Mouse (Mus musculus) hindbrain, embryonic 13.5 days (tissue): ENCODE results near the gene Zfp536. TPM values are rescaled to one million over a fixed set of nuclear protein-coding genes. Genes with fewer than 3 reads are reported as not detected.
"Not testable (repeated sequence)": the region's sequence is repeated elsewhere in the genome, so short reads cannot be mapped to it uniquely, and the experiment has no call there.

Experiments
- ATAC-seq: fragments of 200-750 bp; cut with Nextera tagmentation; 2 replicates; pipeline ENCODE4 v1.8.0; 2017; ENCODE audit warnings: moderate TSS enrichment; ENCODE audit not compliant: low FRiP score
- H3K27ac ChIP-seq: fragments of 300-500 bp; sonication (generic); 2 replicates; pipeline ENCODE4 v1.5.1; 2015; ENCODE audit warnings: inconsistent platforms, mild to moderate bottlenecking, moderate library complexity
- H3K27me3 ChIP-seq: fragments of 300-500 bp; sonication (generic); 2 replicates; pipeline ENCODE4 v1.6.1; 2015; ENCODE audit warnings: mild to moderate bottlenecking, inconsistent platforms
- H3K36me3 ChIP-seq: fragments of 300-500 bp; sonication (generic); 2 replicates; pipeline ENCODE4 v1.6.1; 2015; ENCODE audit warnings: mild to moderate bottlenecking, inconsistent platforms
- H3K4me1 ChIP-seq: fragments of 300-500 bp; sonication (generic); replicated peaks from 2 replicates; pipeline ENCODE4 v1.6.1; 2015; ENCODE audit warnings: inconsistent platforms
- H3K4me2 ChIP-seq: fragments of 300-500 bp; sonication (generic); 2 replicates; pipeline ENCODE4 v1.6.1; 2015; ENCODE audit warnings: inconsistent platforms, mild to moderate bottlenecking, moderate library complexity
- H3K4me3 ChIP-seq: fragments of 300-500 bp; sonication (generic); 2 replicates; pipeline ENCODE4 v1.5.1; 2015; ENCODE audit warnings: mild to moderate bottlenecking, inconsistent platforms
- H3K9ac ChIP-seq: fragments of 300-500 bp; sonication (generic); 2 replicates; pipeline ENCODE4 v1.6.1; 2015; ENCODE audit warnings: mild to moderate bottlenecking, inconsistent platforms
- H3K9me3 ChIP-seq: fragments of 300-500 bp; sonication (generic); 2 replicates; pipeline ENCODE4 v1.6.1; 2016; ENCODE audit warnings: inconsistent platforms
- WGBS: fragments of 180-500 bp; shearing (Covaris S2); methylation state at CpG from one replicate; pipeline ENCODE4 v1.1.7; 2015; 5-methylcytosine and 5-hydroxymethylcytosine counted together
- polyA plus RNA-seq: library from polyadenylated mRNA; unstranded; fragments of >200 nt; fragmentation: Nextera tagmentation; extraction: Ambion mirVana; gene quantifications from 2 replicates; pipeline ENCODE4 v1.2.1, GENCODE M21; 2015

Gene Zfp536
- polyA plus RNA-seq, 1 experiment from 2014 or later, result 51.4 TPM

- ATAC-seq, result no peak
- H3K9me3 ChIP-seq, result no peaks in the 10 kb centered on the region
- peaks cover 75% of the 10 kb centered on the region for H3K4me1 ChIP-seq
- no peak overlapping the region for H3K4me3 ChIP-seq
- H3K27me3 ChIP-seq, result no peaks in the 10 kb centered on the region
- no peak overlapping the region for H3K9ac ChIP-seq
- no peaks in the 10 kb centered on the region; the same call in 1 of the 2 replicates for H3K36me3 ChIP-seq
- H3K4me2 ChIP-seq, result 0 out of 2 replicates have a peak overlapping the region, but pooled peaks have one; percentile 2
- H3K27ac ChIP-seq, result peak overlapping the region; percentile 24; the same call in 1 of the 2 replicates
- 52% methylated on average over 15 of the region's 15 CpGs for WGBS
Observed at GRCm38 (mm10) chr7:37718671-37719402, 54.6 kb downstream of the Zfp536 start.

GRCm38 (mm10) chr7:37717071-37717470 lies 56.4 kb downstream of the Zfp536 start:
- Histone ChIP-seq H3K9ac (no peak overlapping the region), H3K9me3 (no peaks in the 10 kb centered on the region), H3K27me3 (no peaks in the 10 kb centered on the region), H3K4me3 (no peak overlapping the region), H3K4me1 (peaks cover 59% of the 10 kb centered on the region), H3K4me2 (no peak overlapping the region), H3K27ac (no peak overlapping the region), H3K36me3 (no peaks in the 10 kb centered on the region)
- no peak for ATAC-seq
- WGBS, result 83% methylated on average over 7 of the region's 7 CpGs

- Histone ChIP-seq H3K9me3 (no peaks in the 10 kb centered on the region), H3K9ac (no peak overlapping the region), H3K4me3 (no peak overlapping the region), H3K4me2 (no peak overlapping the region), H3K36me3 (no peaks in the 10 kb centered on the region), H3K27ac (no peak overlapping the region), H3K4me1 (peaks cover 54% of the 10 kb centered on the region), H3K27me3 (no peaks in the 10 kb centered on the region)
- no peak for ATAC-seq
- WGBS, result 80% methylated on average over 7 of the region's 7 CpGs
Observed at GRCm38 (mm10) chr7:37716626-37717025, 56.8 kb downstream of the Zfp536 start.

- H3K4me2 ChIP-seq, result no peak overlapping the region
- H3K9me3 ChIP-seq, result no peaks in the 10 kb centered on the region
- H3K27me3 ChIP-seq, result no peaks in the 10 kb centered on the region
- 89% methylated on average over 9 of the region's 9 CpGs for WGBS
- H3K4me3 ChIP-seq, result no peak overlapping the region
- peaks cover 7% of the 10 kb centered on the region; the same call in 1 of the 2 replicates for H3K36me3 ChIP-seq
- H3K27ac ChIP-seq, result 0 out of 2 replicates have a peak overlapping the region, but pooled peaks have one; percentile 8
- ATAC-seq, result no peak
- no peak overlapping the region for H3K9ac ChIP-seq
- peaks cover 18% of the 10 kb centered on the region for H3K4me1 ChIP-seq
Observed at GRCm38 (mm10) chr7:37704464-37704863, 69.0 kb downstream of the Zfp536 start.

- H3K4me3 ChIP-seq, H3K4me2 ChIP-seq, H3K9ac ChIP-seq, H3K36me3 ChIP-seq, H3K9me3 ChIP-seq, H3K27ac ChIP-seq, H3K27me3 ChIP-seq, ATAC-seq: not testable (repeated sequence)
- WGBS, result 86% methylated on average over 3 of the region's 3 CpGs
- H3K4me1 ChIP-seq, result peaks cover 38% of the 10 kb centered on the region
Observed at GRCm38 (mm10) chr7:37697378-37697777, 76.1 kb downstream of the Zfp536 start.

DNA sequence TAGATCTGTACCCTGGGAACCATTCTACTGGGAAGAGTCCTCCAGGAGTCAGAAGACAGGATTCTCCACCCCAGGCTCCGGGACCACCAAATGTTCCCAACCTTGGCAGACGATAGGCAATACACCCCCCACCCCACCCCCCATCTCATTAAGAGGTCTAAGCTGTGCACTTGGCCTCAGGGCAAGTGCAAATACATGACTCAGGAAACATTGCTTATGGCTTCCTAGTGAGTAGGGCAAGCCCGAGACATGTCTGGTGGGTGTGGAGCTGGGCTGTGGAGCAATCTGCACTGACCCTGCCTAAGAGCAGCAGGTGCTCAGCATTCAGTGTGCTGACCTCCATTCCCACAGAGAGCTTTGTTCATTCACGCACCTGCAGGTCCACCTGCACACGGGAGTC lies 78.4 kb downstream of the Zfp536 start:
- WGBS, result 50% methylated on average over 5 of the region's 5 CpGs
- no peak for ATAC-seq

GRCm38 (mm10) chr7:37690606-37691005 lies 82.8 kb downstream of the Zfp536 start:
- ATAC-seq, result 0 out of 2 replicates have a peak, but pooled peaks have one; percentile 24
- H3K9me3 ChIP-seq, result no peaks in the 10 kb centered on the region
- peak overlapping the region; percentile 84 for H3K27ac ChIP-seq
- peak overlapping the region; percentile 8; the same call in 1 of the 2 replicates for H3K4me2 ChIP-seq
- no peaks in the 10 kb centered on the region for H3K36me3 ChIP-seq
- no peak overlapping the region for H3K4me3 ChIP-seq
- WGBS, result 27% methylated on average over 10 of the region's 10 CpGs
- peaks cover 55% of the 10 kb centered on the region for H3K4me1 ChIP-seq
- no peak overlapping the region for H3K9ac ChIP-seq
- H3K27me3 ChIP-seq, result no peaks in the 10 kb centered on the region

More for the DNA sequence above, 78.4 kb downstream of the Zfp536 start:
- Histone ChIP-seq H3K4me1 (peaks cover 48% of the 10 kb centered on the region), H3K27me3 (no peaks in the 10 kb centered on the region), H3K4me2 (no peak overlapping the region), H3K4me3 (no peak overlapping the region), H3K27ac (peak overlapping the region; percentile 30; the same call in 1 of the 2 replicates), H3K9me3 (no peaks in the 10 kb centered on the region), H3K36me3 (no peaks in the 10 kb centered on the region), H3K9ac (no peak overlapping the region)

- Histone ChIP-seq H3K9ac (peak overlapping the region; percentile 49; the same call in 1 of the 2 replicates), H3K4me3 (peak overlapping the region; percentile 1; the same call in 1 of the 2 replicates), H3K4me1 (peaks cover 49% of the 10 kb centered on the region), H3K4me2 (peak overlapping the region; percentile 38), H3K27ac (peak overlapping the region; percentile 84), H3K27me3 (no peaks in the 10 kb centered on the region), H3K9me3 (no peaks in the 10 kb centered on the region), H3K36me3 (no peaks in the 10 kb centered on the region)
- WGBS, result 12% methylated on average over 23 of the region's 23 CpGs
- no peak for ATAC-seq
Observed at GRCm38 (mm10) chr7:37689561-37690305, 83.7 kb downstream of the Zfp536 start.

DNA sequence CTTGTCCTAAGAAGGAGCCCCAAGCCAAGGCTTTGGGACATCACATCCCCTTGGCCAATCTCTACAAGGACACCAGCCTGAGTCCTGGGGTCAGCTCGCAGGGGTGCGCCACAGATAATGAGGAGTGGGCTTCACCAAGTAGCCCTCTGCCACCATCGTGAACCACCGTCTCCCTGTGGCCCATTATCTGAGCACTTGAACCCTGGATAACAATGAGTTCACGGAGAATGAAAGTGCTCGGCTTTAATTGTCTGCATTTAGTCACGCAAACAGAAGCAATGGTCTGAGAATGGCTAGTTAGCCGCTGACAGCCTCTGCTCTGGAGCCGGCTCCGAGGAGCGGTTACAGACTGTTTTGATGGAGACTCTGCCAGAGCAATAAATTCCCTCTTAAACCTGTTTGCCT lies 84.3 kb downstream of the Zfp536 start:
- Histone ChIP-seq H3K4me2 (peak overlapping the region; percentile 38), H3K4me1 (peaks cover 48% of the 10 kb centered on the region), H3K4me3 (no peak overlapping the region), H3K9ac (0 out of 2 replicates have a peak overlapping the region, but pooled peaks have one; percentile 2), H3K27me3 (no peaks in the 10 kb centered on the region), H3K9me3 (no peaks in the 10 kb centered on the region), H3K36me3 (no peaks in the 10 kb centered on the region), H3K27ac (peak overlapping the region; percentile 84)
- 17% methylated on average over 11 of the region's 11 CpGs for WGBS
- ATAC-seq, result peak; percentile 18; the same call in 1 of the 2 replicates

DNA sequence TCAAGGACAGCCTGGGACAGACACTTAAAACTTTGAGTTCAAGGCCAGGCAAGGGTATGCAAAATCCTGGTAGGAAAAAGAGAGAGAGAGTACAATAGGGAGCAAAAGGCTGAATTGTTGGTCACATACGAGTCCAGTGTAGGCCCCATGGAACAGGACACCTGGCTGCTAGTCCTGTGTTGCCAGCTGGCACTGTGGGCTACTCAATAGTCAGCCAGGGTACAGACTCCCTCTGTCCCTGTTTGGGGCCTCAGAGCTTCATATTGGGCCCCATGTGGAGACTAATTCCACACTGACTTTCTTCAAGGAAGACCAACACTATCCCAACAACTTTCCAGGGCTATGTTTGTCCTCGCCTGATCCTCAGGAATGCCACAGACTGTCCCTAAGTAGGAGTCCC lies 87.1 kb downstream of the Zfp536 start:
- Histone ChIP-seq H3K27ac (no peak overlapping the region), H3K4me1 (peaks cover 44% of the 10 kb centered on the region), H3K9me3 (no peaks in the 10 kb centered on the region), H3K27me3 (no peaks in the 10 kb centered on the region), H3K4me2 (no peak overlapping the region), H3K4me3 (no peak overlapping the region), H3K36me3 (no peaks in the 10 kb centered on the region), H3K9ac (no peak overlapping the region)
- whole genome bisulfite sequencing, result 90% methylated on average over 2 of the region's 2 CpGs
- no peak for ATAC-seq

DNA sequence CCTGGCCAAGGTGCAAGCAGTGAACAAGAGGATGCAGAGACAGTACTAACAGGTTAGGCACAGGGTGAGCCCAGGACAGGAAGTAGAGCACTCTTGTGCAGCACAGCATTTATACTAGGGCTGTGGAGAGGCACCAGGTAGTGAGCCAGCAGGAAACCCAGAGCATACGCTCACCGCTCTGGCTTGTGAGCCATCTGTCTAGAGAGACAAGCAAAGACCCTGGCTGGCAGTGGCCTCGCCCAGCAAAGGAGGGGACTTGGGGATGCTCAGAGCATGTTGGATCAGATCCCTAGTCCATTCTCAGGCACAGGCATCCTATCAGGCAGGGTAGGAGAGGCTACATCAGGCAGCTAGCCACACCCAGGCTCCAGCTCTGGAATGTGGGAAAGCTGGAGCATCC lies 88.2 kb downstream of the Zfp536 start:
- peak overlapping the region; percentile 9; the same call in 1 of the 2 replicates for H3K27ac ChIP-seq
- no peak overlapping the region for H3K4me3 ChIP-seq
- H3K9ac ChIP-seq, result no peak overlapping the region
- H3K9me3 ChIP-seq, result no peaks in the 10 kb centered on the region
- no peaks in the 10 kb centered on the region for H3K27me3 ChIP-seq
- no peaks in the 10 kb centered on the region for H3K36me3 ChIP-seq
- H3K4me2 ChIP-seq, result no peak overlapping the region
- H3K4me1 ChIP-seq, result peaks cover 34% of the 10 kb centered on the region
- no peak for ATAC-seq
- 93% methylated on average over 3 of the region's 3 CpGs for WGBS

- Histone ChIP-seq H3K27me3 (no peaks in the 10 kb centered on the region), H3K27ac (no peak overlapping the region), H3K9ac (no peak overlapping the region), H3K9me3 (no peaks in the 10 kb centered on the region), H3K36me3 (no peaks in the 10 kb centered on the region), H3K4me1 (peaks cover 13% of the 10 kb centered on the region), H3K4me3 (no peak overlapping the region), H3K4me2 (no peak overlapping the region)
- ATAC-seq, result no peak
- WGBS, result 73% methylated on average over 3 of the region's 3 CpGs
Observed at GRCm38 (mm10) chr7:37681335-37681734, 92.1 kb downstream of the Zfp536 start.
